Mouse (Mus musculus) intestine, embryonic 15.5 days (tissue): Measurements from ENCODE around the gene Gm49353. TPM values are rescaled to one million over a fixed set of nuclear protein-coding genes. Genes with fewer than 3 reads are reported as not detected.

Experiments used
- ATAC-seq: fragments of 200-750 bp; cut with Nextera tagmentation; 2 replicates; pipeline ENCODE4 v1.8.0; 2017; ENCODE audit warnings: moderate TSS enrichment, moderate library complexity
- H3K27ac ChIP-seq: fragments of 300-500 bp; sonication (generic); 2 replicates; pipeline ENCODE4 v1.5.1; 2015; ENCODE audit warnings: mild to moderate bottlenecking, inconsistent platforms
- H3K27me3 ChIP-seq: fragments of 300-500 bp; sonication (generic); replicated peaks from 2 replicates; pipeline ENCODE4 v1.6.1; 2015; ENCODE audit warnings: inconsistent platforms
- H3K36me3 ChIP-seq: fragments of 300-500 bp; sonication (generic); 2 replicates; pipeline ENCODE4 v1.6.1; 2015; ENCODE audit warnings: inconsistent platforms
- H3K4me1 ChIP-seq: fragments of 300-500 bp; sonication (generic); replicated peaks from 2 replicates; pipeline ENCODE4 v1.6.1; 2015; ENCODE audit warnings: inconsistent platforms
- H3K4me2 ChIP-seq: fragments of 300-500 bp; sonication (generic); replicated peaks from 2 replicates; pipeline ENCODE4 v1.6.1; 2015; ENCODE audit warnings: mild to moderate bottlenecking, inconsistent platforms
- H3K4me3 ChIP-seq: fragments of 300-500 bp; sonication (generic); replicated peaks from 2 replicates; pipeline ENCODE4 v1.5.1; 2015; ENCODE audit warnings: inconsistent platforms
- H3K9ac ChIP-seq: fragments of 300-500 bp; sonication (generic); 2 replicates; pipeline ENCODE4 v1.6.1; 2015; ENCODE audit warnings: inconsistent platforms
- H3K9me3 ChIP-seq: fragments of 300-500 bp; sonication (generic); 2 replicates; pipeline ENCODE4 v1.6.1; 2016; ENCODE audit warnings: inconsistent platforms
- WGBS: fragments of 180-500 bp; shearing (Covaris S2); methylation state at CpG from one replicate; pipeline ENCODE4 v1.1.7; 2015; 5-methylcytosine and 5-hydroxymethylcytosine counted together
- polyA plus RNA-seq: library from polyadenylated mRNA; unstranded; fragments of >200 nt; fragmentation: Nextera tagmentation; extraction: Ambion mirVana; gene quantifications from 2 replicates; pipeline ENCODE4 v1.2.1, GENCODE M21; 2015

Gm49353 gene
- polyA plus RNA-seq, 1 experiment from 2014 or later = not detected

DNA sequence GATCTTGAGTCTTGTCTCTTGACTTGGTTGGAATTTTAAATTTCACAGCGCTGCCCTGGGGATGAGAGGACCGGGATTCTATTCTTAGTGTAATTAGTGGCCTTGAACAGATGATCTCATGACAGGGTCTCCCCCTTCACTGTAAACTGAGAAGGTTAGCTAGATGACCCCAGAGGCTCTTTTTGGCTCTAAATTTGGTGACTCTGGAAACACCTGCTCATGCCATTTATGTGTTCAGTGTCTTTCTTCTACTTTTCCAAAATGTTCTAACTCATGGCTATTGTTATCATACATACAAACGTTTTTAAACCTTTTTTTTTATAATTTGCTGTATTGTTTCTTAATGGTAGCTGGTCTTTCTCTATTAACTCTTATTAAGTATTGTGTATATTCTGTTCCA, 10.0 kb downstream of the Gm49353 start:
- Histone ChIP-seq H3K27ac (no peak overlapping the region), H3K27me3 (no peaks in the 10 kb centered on the region), H3K4me1 (no peaks in the 10 kb centered on the region), H3K9ac (no peak overlapping the region), H3K9me3 (no peaks in the 10 kb centered on the region), H3K36me3 (no peaks in the 10 kb centered on the region), H3K4me3 (no peak overlapping the region), H3K4me2 (no peak overlapping the region)
- no peak for ATAC-seq
- WGBS = 54% methylated on average over 3 of the region's 3 CpGs

DNA sequence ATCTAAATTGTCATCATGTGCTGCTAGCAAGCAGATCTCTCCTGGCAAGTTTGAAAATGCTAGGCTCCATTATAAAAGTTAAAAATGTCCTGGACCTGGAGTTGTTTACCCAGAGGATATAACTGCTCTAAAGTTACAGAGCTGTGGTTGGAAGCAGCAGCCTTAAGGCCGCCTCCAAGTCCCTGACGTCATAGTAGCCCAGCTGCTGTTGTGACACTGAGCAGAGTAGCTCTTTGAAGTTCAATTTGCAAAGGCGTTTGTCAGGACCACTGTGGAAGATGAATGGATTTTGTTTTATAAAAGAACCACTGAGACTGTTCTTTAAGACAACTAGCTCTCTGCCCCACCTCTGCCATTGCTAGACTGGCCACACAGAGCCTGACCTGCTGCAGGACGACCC, 12.7 kb downstream of the Gm49353 start, which contains the start of gene 9330159F19Rik:
Gene 9330159F19Rik, plus strand, starts transcription at position 154 of the 400 bp plus-strand sequence.
- Histone ChIP-seq H3K27me3 (no peaks in the 10 kb centered on the region), H3K9ac (no peak within 1 kb of the TSS), H3K4me1 (no peaks in the 10 kb centered on the region), H3K36me3 (no peaks in the 10 kb centered on the region), H3K4me2 (0 out of 2 replicates have a peak within 1 kb of the TSS, but pooled peaks have one; percentile 12), H3K27ac (no peak within 1 kb of the TSS), H3K9me3 (no peaks in the 10 kb centered on the region), H3K4me3 (no peak within 1 kb of the TSS)
- WGBS = 9% methylated on average over 4 of the region's 4 CpGs
- ATAC-seq = peak; percentile 82; the same call in 1 of the 2 replicates

DNA sequence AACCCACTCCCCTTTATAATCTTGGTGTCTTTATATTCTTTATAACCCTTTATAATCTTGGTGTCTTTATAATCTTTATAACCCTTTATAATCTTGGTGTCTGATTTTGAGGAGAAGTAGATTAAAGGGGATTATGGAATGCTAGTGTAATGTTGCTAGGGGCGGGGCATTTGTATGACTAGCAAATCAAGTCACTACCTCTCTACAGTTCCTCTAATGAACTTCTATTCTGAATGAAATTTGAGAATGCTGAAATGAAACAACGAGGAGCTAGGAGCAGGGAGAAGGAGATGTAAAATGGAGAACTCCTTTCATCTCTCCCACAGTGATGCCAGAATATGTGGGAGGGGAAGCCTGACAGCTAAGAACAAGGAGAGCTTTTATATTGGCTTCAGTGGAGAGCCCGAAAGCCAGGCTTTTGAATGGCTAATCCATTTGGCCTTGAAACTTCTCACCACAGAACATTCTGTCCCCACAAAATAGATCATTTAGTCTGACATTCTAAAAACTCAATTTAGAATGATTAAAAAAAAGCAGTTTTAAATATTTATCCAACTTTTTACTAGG, 14.9 kb downstream of the Gm49353 start:
- 70% methylated on average over 3 of the region's 3 CpGs for WGBS

GRCm38 (mm10) chr10:29216957-29217356, 18.2 kb downstream of the Gm49353 start:
- H3K9me3 ChIP-seq = no peaks in the 10 kb centered on the region
- no peak overlapping the region for H3K4me2 ChIP-seq
- WGBS = 86% methylated on average over 1 of the region's 1 CpGs
- ATAC-seq = no peak
- no peak overlapping the region for H3K9ac ChIP-seq
- no peak overlapping the region for H3K27ac ChIP-seq
- no peaks in the 10 kb centered on the region for H3K4me1 ChIP-seq
- H3K4me3 ChIP-seq = no peak overlapping the region
- H3K36me3 ChIP-seq = no peaks in the 10 kb centered on the region
- no peaks in the 10 kb centered on the region for H3K27me3 ChIP-seq

More for the DNA sequence above, 14.9 kb downstream of the Gm49353 start:
- Histone ChIP-seq H3K4me2 (no peak overlapping the region), H3K9me3 (no peaks in the 10 kb centered on the region), H3K27me3 (no peaks in the 10 kb centered on the region), H3K27ac (no peak overlapping the region), H3K4me3 (no peak overlapping the region), H3K4me1 (no peaks in the 10 kb centered on the region), H3K9ac (no peak overlapping the region), H3K36me3 (no peaks in the 10 kb centered on the region)
- no peak for ATAC-seq

DNA sequence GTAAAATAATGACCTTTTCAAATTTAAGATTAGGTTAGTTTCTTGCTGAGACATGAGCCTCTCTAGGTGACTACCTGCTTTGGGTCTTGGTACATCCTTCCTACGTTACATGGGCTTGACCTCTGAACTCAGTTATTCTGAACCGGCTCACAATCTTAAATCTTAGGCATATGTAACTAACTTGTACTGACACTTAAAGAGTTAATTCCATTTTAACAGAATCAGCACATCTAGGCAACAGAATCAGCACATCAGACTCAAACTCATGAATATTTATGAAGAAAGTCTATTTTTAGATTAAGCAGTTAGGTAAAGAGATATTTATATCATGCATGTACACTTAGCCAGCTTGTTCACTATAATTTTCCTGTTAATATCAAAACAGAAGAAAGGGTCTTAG, 18.7 kb downstream of the Gm49353 start:
- Histone ChIP-seq H3K27me3 (no peaks in the 10 kb centered on the region), H3K4me1 (no peaks in the 10 kb centered on the region), H3K4me3 (no peak overlapping the region), H3K9me3 (no peaks in the 10 kb centered on the region), H3K36me3 (no peaks in the 10 kb centered on the region), H3K4me2 (no peak overlapping the region), H3K9ac (no peak overlapping the region), H3K27ac (no peak overlapping the region)
- 72% methylated on average over 2 of the region's 2 CpGs for WGBS
- ATAC-seq = no peak

DNA sequence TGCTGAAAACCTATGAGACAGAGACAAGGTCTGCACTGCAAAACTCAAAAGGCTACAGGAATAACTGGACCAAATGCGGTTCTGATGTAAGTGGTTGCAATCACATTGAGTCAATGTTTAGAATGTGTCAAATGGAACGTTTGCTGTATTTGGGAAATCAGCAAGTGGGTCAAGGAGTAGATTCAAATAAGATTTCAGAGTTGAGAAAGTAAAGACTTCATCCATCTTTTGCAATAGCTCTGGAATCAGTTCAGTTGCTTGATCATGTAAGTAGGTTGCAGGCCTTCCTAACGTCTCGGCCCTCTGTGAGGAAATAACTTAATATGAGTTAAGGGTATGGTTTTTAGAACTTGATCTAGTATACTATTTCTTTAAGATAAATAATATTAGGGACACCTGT, 26.6 kb downstream of the Gm49353 start:
- no peak overlapping the region for H3K27ac ChIP-seq
- H3K9ac ChIP-seq = no peak overlapping the region
- no peaks in the 10 kb centered on the region for H3K9me3 ChIP-seq
- no peaks in the 10 kb centered on the region for H3K27me3 ChIP-seq
- 87% methylated on average over 4 of the region's 4 CpGs for WGBS
- no peak for ATAC-seq
- no peaks in the 10 kb centered on the region for H3K36me3 ChIP-seq
- no peaks in the 10 kb centered on the region for H3K4me1 ChIP-seq
- no peak overlapping the region for H3K4me3 ChIP-seq
- no peak overlapping the region for H3K4me2 ChIP-seq

- Histone ChIP-seq H3K4me1 (no peaks in the 10 kb centered on the region), H3K4me3 (no peak overlapping the region), H3K4me2 (no peak overlapping the region), H3K9ac (no peak overlapping the region), H3K36me3 (no peaks in the 10 kb centered on the region), H3K9me3 (no peaks in the 10 kb centered on the region), H3K27me3 (no peaks in the 10 kb centered on the region), H3K27ac (no peak overlapping the region)
- WGBS = 59% methylated on average over 2 of the region's 2 CpGs
- ATAC-seq = no peak
Observed at GRCm38 (mm10) chr10:29231208-29231607, 32.5 kb downstream of the Gm49353 start.

Other genes starting within 250 kb of the Gm49353 start
- not detected in 2 replicates for gene 2310057J18Rik, start 212.7 kb upstream of the Gm49353 start, polyA plus RNA-seq
- 3.2 and 3.6 TPM in 2 replicates for gene Soga3, start 55.1 kb upstream of the Gm49353 start, polyA plus RNA-seq
- gene 9330159F19Rik, start 12.7 kb downstream of the Gm49353 start, polyA plus RNA-seq = 1.0 and 1.3 TPM in 2 replicates
- 41.4 and 42.8 TPM in 2 replicates for gene Echdc1, start 114.2 kb downstream of the Gm49353 start, polyA plus RNA-seq
- 40.8 and 41.7 TPM in 2 replicates for gene Rnf146, start 163.5 kb downstream of the Gm49353 start, polyA plus RNA-seq